Mouse (Mus musculus) liver (tissue): Measurements from ENCODE around the gene Marcks.
"Not testable (repeated sequence)": the region's sequence is repeated elsewhere in the genome, so short reads cannot be mapped to it uniquely, and the experiment has no call there.

Experiments
- DNase-seq: peaks from one replicate; pipeline ENCODE4 v3.0.0-alpha.2; 2020; ENCODE audit warnings: mixed read lengths

The Marcks gene

DNA sequence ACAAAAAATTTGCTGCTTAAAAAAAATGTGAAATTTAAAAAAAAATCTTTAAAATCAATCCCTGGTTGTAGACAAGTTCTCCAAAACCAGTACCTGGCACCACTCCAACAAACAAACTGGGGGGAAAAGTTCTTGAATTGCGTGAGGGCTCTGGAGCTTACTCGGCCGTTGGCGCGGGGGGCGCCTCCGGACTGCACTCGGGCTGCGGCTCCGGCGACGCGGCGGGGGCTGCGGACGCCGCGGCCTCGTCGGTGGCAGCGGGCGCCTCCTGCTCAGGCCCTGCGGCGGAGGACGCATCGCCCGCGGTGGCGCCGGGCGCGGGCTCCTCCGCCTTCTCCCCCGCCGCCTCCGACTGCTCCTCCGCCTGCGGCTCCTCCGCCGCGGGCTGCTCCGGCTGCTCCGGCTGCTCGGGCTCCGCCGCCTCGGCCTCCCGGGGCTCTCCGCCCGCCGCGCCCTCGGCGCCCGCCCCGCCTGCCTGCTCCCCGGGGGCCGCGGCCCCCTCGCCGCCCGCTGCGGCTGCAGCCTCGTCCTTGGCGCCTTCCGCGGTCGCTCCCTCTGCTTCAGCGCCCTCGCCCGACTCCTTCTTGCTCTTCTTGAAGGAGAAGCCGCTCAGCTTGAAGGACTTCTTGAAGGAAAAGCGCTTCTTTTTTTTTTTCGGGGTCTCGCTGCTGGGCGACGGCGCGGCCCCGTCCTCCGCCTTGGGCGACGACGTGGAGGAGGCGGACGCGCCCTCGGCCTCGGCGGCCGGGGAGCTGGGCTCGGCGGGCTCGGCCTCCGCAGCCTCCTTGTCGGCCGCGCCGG is 2.6 kb downstream of the Marcks start:
- DNase-seq, result peak; percentile 47

GRCm38 (mm10) chr10:37133876-37134708 is 4.6 kb downstream of the Marcks start:
- no peak for DNase-seq

DNA sequence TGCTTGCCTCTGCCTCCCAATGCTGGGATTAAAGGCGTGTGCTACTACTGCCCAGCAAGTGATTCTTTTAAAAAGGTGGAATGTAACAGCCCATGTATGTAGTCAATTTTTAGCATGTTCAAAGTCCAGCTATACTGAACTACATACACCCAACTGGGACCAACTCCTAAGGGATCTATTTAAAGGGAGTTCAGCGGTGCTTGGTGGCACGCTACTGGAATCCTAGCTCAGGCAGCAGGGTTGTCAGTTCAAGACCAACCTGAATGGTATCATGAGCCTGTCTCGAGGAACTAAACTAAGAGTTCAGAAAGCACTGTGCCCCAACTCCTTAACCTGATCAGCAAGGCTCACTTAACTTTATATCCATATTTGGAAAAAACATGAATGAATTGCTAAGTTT is 6.0 kb downstream of the Marcks start:
- no peak for DNase-seq

DNA sequence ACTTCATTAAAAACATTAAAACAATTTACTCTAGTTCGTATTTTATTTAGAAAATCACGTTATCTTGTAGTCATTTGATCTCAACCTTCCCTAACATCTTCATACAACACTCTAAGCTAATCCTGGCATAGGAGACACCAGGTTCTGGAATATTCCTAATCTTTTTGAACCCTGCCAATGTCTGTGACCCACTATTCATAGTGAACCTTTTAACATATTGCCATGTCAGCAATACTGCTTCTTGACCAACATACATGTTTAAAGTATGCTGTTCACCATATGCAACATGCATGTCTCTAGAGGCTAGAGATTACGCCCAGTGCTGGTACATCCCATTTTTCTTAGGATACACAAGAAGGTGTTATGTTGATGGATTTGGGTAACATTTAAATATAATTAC is 9.1 kb downstream of the Marcks start:
- no peak for DNase-seq

DNA sequence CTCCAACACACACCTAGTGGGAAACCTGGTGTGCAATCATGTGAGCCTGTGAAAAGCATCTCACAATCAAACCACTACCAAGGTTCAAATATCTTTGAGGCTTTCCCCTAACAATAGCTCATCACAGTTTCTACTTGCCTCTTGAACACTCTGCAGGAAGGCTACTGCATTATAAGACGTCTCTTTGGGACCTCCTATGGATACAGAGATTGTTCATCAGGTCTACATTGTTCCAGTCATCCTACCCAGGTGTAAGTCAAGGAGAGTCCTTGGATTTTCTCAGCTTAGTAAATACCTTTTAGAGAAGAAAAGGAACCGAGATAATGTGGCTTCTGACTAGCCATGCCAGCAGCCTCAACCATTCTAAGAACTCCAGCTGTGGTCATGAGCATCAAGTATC is 23.4 kb downstream of the Marcks start:
- DNase-seq, result no peak

DNA sequence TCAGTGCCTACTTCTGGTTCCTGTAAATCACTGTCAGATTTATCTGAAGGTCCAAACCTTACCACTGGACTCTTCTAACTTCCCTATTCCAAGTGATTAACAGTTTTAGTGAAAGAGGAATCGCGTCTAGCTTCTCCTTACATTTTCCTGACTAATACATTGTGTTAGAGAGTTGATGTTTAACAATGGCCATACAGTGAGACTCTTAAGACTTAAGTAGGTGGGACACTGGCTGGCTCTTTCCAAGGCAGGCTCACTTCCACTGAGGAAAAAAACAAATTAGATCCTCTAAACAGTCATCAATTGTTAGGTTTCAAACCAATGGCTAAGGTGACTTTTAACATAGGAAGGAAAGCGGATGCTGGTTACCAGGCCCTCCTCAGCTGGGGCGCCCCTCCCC is 25.9 kb downstream of the Marcks start:
- no peak for DNase-seq

DNA sequence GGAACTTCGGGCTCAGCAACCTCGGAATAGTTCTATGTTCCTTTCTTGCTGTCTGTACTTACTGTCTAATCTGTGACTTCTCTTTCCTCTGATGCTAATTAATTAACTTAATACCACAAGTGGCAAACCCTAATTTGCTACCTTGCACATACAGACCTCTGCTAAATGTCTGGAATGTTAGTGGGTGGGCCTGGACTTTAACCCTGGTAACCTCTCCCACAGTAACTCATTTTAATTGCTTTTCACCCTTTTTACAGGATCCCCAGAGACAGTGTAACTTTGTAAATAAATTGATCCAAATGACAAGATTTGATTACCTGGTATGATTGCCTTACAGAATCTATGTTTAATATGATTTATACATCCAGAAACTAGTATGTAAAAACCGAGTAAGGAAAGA is 26.4 kb downstream of the Marcks start:
- DNase-seq, result no peak

DNA sequence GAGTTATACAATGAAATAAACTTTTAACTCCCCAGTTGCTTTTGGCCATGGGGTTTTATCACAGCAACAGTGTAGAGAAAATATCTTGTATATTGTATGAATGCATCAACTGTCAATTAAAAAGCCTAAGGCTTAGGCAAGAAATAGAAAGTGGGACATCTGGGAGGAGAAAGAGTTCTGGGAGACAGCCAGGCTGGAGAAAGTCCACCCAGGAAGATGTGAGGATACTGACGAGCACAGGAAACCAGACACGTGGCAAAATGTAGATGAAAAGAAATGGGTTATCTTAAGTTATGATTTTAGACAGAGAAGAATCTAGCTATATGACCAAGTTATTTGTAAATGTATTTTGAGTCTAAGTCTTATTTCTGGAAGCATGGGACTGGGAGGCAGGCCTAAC is 27.3 kb downstream of the Marcks start:
- DNase-seq, result no peak

DNA sequence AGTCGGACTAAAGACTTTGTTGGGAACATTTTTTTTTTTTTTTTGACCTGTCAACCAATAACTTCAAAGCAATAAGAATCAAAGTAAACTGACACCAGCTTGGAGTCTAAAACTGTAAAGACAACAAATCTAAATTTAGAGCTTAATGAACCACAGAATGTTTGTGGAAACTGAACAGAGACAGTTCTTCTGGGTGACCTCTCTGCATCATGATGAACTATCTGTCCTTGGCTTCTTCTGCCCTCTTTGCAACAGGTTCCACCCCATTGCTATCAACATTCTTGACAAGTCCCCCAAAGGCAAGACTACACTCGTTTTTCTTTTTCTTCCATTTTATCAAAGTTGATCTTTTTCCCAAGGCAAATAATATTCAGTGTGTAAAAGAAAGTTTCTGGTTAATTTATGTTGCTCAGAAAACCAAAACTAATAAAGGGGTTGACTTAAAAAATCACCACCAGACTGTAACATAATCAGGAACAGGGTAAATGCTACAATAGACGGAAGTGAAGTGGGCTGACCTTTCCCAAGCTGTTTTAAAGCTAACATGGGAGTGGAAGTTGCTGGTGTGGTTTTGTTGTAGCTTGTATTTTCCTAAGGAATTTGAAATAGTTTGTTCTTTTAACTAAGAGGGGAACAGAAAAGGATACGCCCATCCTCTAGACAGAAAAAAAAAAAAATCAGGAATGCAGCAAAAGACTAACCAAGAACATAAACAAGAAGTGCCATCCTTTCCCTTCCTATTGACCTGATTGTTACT is 31.7 kb downstream of the Marcks start:
- DNase-seq, result no peak

DNA sequence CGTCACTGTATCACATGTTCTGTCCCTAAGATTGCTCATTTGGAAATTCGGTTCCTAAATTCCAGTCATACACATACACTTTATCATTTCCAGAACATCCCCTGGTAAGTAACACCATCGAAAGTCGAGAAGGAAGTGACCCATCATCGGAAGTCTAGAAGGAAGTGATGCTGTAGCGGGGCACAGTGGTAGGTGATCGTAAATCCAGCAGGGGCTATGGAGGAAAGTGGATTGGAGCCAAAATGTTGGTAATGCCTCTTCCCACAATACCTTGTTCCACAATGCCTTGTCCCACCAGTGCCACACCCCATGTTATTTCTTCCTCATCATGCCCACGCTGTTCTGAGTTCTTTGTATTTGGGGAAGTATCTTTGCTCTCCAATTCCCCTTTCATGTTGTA is 32.4 kb downstream of the Marcks start:
- DNase-seq, result no peak

GRCm38 (mm10) chr10:37102227-37103080 is 36.3 kb downstream of the Marcks start:
- no peak for DNase-seq

DNA sequence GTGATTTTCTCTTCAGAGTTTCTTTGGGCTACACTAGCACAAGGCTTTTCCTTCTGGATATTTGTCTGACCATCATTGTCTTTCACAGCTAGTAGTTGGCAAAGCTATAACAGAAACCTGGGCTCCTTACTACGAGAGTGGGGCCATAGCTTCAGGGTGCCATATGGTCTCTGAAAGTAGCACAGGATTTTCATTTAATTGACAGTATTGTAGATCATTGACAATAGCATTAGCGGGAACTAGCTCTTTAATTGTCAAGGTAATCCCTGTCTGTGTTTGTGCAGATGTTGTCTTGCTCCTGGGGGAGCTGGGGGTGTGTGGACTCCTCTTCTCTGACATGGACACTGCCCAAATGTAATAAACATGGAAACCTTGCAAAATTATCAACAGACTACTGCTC is 37.0 kb downstream of the Marcks start:
- no peak for DNase-seq

- DNase-seq, result no peak
Observed at GRCm38 (mm10) chr10:37096529-37096928, 42.2 kb downstream of the Marcks start.

DNA sequence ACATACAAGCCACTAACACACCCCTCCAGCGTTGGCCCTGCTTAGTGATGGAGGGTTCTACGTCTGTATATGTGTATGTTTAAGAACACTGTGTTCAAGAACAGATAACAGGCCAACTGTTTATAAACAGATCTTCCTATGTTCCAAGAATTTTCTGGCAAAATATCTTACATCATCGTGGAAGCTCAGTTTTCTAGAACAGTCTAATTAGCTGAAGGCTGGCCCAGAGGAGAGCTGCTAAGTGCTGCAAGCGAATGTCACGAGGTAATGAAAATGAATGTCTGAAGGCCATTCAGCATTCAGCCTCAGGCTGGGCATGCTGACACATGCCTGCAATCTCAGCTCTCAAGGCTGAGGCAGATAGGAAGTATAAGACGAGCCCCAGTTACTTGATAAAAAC is 42.9 kb downstream of the Marcks start:
- no peak for DNase-seq

- DNase-seq, result no peak
Observed at GRCm38 (mm10) chr10:37093306-37093705, 45.4 kb downstream of the Marcks start.

GRCm38 (mm10) chr10:37090411-37090810 is 48.3 kb downstream of the Marcks start:
- no peak for DNase-seq

GRCm38 (mm10) chr10:37084071-37084470 is 54.6 kb downstream of the Marcks start:
- not testable (repeated sequence) for DNase-seq
